Mouse (Mus musculus): ENCODE data around the gene Farsa. TPM values are rescaled to one million over a fixed set of nuclear protein-coding genes. Genes with fewer than 3 reads are reported as not detected.

Gene Farsa
- polyA plus RNA-seq, 1 experiment from 2014 or later: 129 TPM

GRCm38 (mm10) chr8:84838513-84838912 lies 18.3 kb upstream of the Farsa start:
- Histone ChIP-seq H3K27ac (peak overlapping the region; percentile 17; the same call in 1 of the 2 replicates), H3K4me1 (replicated peaks) (peaks cover 56% of the 10 kb centered on the region), H3K36me3 (peaks cover 82% of the 10 kb centered on the region), H3K4me3 (peak overlapping the region; percentile 23; the same call in 1 of the 2 replicates), H3K27me3 (ENCODE audit: insufficient read depth, poor library complexity, severe bottlenecking) (no peaks in the 10 kb centered on the region), H3K9me3 (no peaks in the 10 kb centered on the region)
- 92% methylated on average over 5 of the region's 5 CpGs for WGBS
- no peak for DNase-seq (ENCODE audit: low spot score)

DNA sequence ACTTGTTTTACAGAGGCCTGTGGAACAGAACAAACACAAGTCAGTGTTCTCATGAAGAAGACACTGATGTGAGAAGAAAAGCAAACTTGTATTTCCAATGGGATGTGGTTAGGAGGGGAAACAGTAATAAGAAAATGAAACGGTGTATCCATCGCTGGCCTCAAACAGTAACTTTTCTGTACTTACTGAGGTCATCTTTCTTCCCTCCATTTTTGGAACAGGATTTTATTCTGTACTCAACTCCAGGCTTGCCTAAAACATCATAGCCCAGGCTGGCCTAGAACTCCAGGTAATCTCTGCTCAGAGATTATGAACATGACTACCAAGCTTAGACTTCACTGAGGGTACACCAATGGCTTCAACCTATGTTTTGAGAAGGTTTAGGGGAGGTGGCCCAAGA lies 17.4 kb upstream of the Farsa start:
- Histone ChIP-seq H3K4me1 (replicated peaks) (peaks cover 56% of the 10 kb centered on the region), H3K27me3 (ENCODE audit: insufficient read depth, poor library complexity, severe bottlenecking) (no peaks in the 10 kb centered on the region), H3K36me3 (peaks cover 82% of the 10 kb centered on the region), H3K4me3 (peak overlapping the region; percentile 97), H3K27ac (no peak overlapping the region; the same call in 1 of the 2 replicates), H3K9me3 (no peaks in the 10 kb centered on the region)
- DNase-seq (ENCODE audit: low spot score): no peak
- 96% methylated on average over 2 of the region's 2 CpGs for WGBS

GRCm38 (mm10) chr8:84839875-84840247 lies 16.9 kb upstream of the Farsa start:
- Histone ChIP-seq H3K36me3 (peaks cover 82% of the 10 kb centered on the region), H3K27me3 (ENCODE audit: insufficient read depth, poor library complexity, severe bottlenecking) (no peaks in the 10 kb centered on the region), H3K9me3 (no peaks in the 10 kb centered on the region), H3K4me1 (replicated peaks) (peaks cover 56% of the 10 kb centered on the region), H3K4me3 (peak overlapping the region; percentile 97), H3K27ac (peak overlapping the region; percentile 97)
- DNase-seq (ENCODE audit: low spot score): no peak
- 6% methylated on average over 7 of the region's 7 CpGs for WGBS

DNA sequence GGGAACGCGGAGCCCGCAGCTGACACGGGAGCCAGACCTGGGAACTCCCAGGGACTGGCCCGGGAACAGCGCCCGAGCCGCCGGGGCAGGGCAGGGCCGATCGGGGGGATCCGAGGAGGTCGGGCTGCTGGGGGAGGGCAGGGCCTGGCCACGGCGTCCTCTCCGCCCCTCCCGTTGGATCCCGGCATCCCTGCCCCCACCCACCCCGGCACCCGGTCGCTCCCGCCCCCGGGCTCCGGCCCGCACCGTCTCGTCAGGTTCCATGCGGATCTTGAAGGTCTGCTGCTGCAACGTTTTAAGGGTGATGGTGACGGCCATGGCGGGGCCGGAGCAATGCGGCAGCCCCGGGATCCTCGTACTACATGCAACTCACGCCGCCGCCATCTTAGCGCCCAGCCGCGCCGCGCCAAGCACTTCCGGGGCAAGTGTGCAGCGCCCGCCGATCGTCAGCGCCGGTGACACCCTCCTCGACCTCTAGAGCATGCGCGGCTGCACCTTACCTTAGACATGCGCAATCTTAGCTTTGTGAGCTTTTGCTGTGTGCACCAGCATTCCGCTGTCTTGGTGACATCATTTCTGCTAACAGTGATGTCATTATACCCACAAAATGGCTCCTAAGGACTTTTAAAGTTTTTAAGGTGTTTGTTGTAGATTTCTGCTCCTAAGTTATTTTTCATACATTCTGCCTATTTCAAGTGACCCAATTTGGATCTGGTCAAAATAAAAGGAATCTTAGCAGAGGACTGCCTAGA lies 16.4 kb upstream of the Farsa start, which contains the start of gene Rad23a:
Gene Rad23a, minus strand, starts transcription at position 418 of the 752 bp plus-strand sequence.
- Histone ChIP-seq H3K27me3 (ENCODE audit: insufficient read depth, poor library complexity, severe bottlenecking) (no peaks in the 10 kb centered on the region), H3K9me3 (no peaks in the 10 kb centered on the region), H3K27ac (peak within 1 kb of the TSS; percentile 97), H3K4me1 (replicated peaks) (peaks cover 59% of the 10 kb centered on the region), H3K4me3 (peak within 1 kb of the TSS; percentile 97), H3K36me3 (peaks cover 83% of the 10 kb centered on the region)
- peak; percentile 94 for DNase-seq (ENCODE audit: low spot score)
- WGBS: under 1% methylated on average over 55 of the region's 55 CpGs

DNA sequence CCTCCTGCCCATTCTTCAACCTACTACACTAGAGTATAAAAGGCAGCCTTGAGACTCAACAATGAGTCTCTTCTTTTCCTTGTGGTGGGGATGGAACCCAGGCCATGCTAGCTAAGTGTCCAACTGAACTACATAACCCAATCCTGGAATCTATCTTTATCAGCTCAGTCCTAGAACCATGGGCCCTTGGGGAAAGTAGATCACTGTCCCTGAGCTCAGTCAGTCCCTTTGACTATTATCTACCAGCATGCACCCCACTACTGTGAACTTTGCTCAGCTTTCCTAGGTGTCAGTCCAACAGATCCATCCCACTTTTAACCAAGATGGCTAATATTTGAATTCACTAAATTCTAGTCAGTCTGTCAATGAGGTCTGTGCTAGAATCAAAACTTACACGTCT lies 15.3 kb upstream of the Farsa start:
- H3K4me1 ChIP-seq (replicated peaks): peaks cover 55% of the 10 kb centered on the region
- H3K9me3 ChIP-seq: no peaks in the 10 kb centered on the region
- H3K4me3 ChIP-seq: peak overlapping the region; percentile 11; the same call in 1 of the 2 replicates
- H3K27me3 ChIP-seq (ENCODE audit: insufficient read depth, poor library complexity, severe bottlenecking): no peaks in the 10 kb centered on the region
- no peak overlapping the region for H3K27ac ChIP-seq
- DNase-seq (ENCODE audit: low spot score): no peak
- H3K36me3 ChIP-seq: peaks cover 81% of the 10 kb centered on the region
- WGBS: 76% methylated on average over 1 of the region's 1 CpGs

DNA sequence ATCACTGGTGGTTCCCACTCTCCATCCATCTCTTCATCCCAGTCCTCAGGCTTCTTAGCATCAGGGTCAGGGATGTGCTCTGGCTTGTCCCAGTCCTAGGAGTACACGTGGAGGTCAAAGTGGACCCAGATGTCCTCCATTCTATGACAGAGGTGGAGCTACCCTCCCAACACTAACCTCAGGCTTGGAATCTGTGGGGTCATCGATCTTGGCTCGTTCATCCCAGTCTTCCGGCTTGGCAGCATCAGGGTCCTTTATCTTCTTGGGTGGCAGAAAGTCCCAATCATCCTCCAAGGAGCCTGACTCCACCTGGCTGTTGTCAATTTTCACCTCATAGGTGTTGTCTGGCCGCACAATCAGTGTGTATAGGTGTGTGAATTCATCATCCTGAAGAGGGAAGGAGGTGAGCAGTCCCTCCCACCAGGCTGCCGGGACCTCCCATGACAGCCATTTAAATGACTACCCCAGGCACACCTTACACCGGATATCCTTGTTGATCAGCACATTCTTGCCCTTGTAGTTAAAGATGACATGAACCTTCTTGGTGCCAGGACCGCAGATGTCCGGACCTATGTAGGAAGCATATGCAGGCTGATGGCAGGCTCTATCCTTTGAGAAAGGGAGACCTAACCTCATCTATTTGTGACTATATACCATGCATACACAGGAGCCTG lies 12.3 kb upstream of the Farsa start:
- H3K9me3 ChIP-seq: no peaks in the 10 kb centered on the region
- peaks cover 40% of the 10 kb centered on the region for H3K4me1 ChIP-seq (replicated peaks)
- no peaks in the 10 kb centered on the region for H3K27me3 ChIP-seq (ENCODE audit: insufficient read depth, poor library complexity, severe bottlenecking)
- H3K27ac ChIP-seq: 0 out of 2 replicates have a peak overlapping the region, but pooled peaks have one; percentile 23
- no peak for DNase-seq (ENCODE audit: low spot score)
- WGBS: 91% methylated on average over 9 of the region's 9 CpGs
- H3K4me3 ChIP-seq: peak overlapping the region; percentile 99
- H3K36me3 ChIP-seq: peaks cover 53% of the 10 kb centered on the region

- peak; percentile 59 for DNase-seq (ENCODE audit: low spot score)
- no peaks in the 10 kb centered on the region for H3K27me3 ChIP-seq (ENCODE audit: insufficient read depth, poor library complexity, severe bottlenecking)
- H3K9me3 ChIP-seq: no peaks in the 10 kb centered on the region
- 22% methylated on average over 12 of the region's 12 CpGs for WGBS
- peaks cover 53% of the 10 kb centered on the region for H3K36me3 ChIP-seq
- H3K4me3 ChIP-seq: peak overlapping the region; percentile 99
- H3K4me1 ChIP-seq (replicated peaks): peaks cover 37% of the 10 kb centered on the region
- H3K27ac ChIP-seq: peak overlapping the region; percentile 97
Observed at GRCm38 (mm10) chr8:84845355-84846093, 11.3 kb upstream of the Farsa start.

- H3K27me3 ChIP-seq (ENCODE audit: insufficient read depth, poor library complexity, severe bottlenecking): no peaks in the 10 kb centered on the region
- peaks cover 37% of the 10 kb centered on the region for H3K4me1 ChIP-seq (replicated peaks)
- WGBS: 1% methylated on average over 30 of the region's 30 CpGs
- peaks cover 51% of the 10 kb centered on the region for H3K36me3 ChIP-seq
- H3K9me3 ChIP-seq: no peaks in the 10 kb centered on the region
- H3K27ac ChIP-seq: peak overlapping the region; percentile 97
- peak overlapping the region; percentile 99 for H3K4me3 ChIP-seq
- DNase-seq (ENCODE audit: low spot score): no peak
Observed at GRCm38 (mm10) chr8:84846094-84846721, 10.6 kb upstream of the Farsa start.

- H3K27me3 ChIP-seq (ENCODE audit: insufficient read depth, poor library complexity, severe bottlenecking): no peaks in the 10 kb centered on the region
- H3K9me3 ChIP-seq: no peaks in the 10 kb centered on the region
- WGBS: under 1% methylated on average over 55 of the region's 55 CpGs
Observed at GRCm38 (mm10) chr8:84846722-84847572, 9.8 kb upstream of the Farsa start, which contains the start of gene Calr. Gene Calr, minus strand, starts transcription at chr8:84846934.

DNA sequence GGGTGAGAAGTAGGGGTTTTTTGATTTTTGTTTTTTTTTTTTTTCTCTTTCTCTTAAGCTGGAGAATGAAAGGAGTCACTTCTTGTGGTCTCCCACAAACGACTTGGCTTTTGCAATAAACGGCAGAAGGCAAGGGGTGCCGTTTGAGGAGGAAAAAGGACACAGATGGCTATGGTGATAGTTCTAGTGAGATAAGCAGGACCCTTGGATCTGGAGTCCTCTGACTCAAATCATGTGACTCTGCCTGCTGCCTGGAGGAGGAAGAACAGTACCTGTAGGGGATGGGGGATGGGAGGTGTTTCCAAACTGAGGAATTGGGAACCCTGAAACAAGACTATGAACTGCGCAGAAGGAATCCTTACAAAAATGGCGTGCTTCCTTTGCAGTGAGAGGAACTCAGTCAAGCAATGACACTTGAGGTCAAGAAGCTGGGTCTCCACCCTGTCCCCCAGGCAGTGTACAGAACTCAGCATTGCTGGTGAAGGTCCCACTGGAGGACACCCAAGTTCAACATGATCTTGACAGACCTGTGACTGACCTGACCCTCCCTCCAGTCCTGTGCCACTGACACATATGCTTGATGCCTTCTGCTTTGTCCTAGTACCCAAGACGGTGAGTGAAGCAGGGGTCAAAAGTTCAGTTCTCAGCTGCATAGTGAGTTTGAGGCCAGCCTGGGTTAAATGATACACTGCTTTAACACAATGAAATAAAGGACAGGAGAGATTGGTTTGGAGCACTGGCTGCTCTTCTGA lies 8.9 kb upstream of the Farsa start:
- H3K9me3 ChIP-seq: no peaks in the 10 kb centered on the region
- peak overlapping the region; percentile 97 for H3K27ac ChIP-seq
- WGBS: 58% methylated on average over 6 of the region's 6 CpGs
- peaks cover 34% of the 10 kb centered on the region for H3K36me3 ChIP-seq
- H3K4me1 ChIP-seq (replicated peaks): peaks cover 37% of the 10 kb centered on the region
- peak overlapping the region; percentile 99 for H3K4me3 ChIP-seq
- no peaks in the 10 kb centered on the region for H3K27me3 ChIP-seq (ENCODE audit: insufficient read depth, poor library complexity, severe bottlenecking)
- DNase-seq (ENCODE audit: low spot score): no peak

More at GRCm38 (mm10) chr8:84846722-84847572, 9.8 kb upstream of the Farsa start, which contains the start of gene Calr:
- H3K4me1 ChIP-seq (replicated peaks): peaks cover 37% of the 10 kb centered on the region
- peak; percentile 100 for DNase-seq (ENCODE audit: low spot score)
- H3K36me3 ChIP-seq: peaks cover 43% of the 10 kb centered on the region
- H3K27ac ChIP-seq: peak within 1 kb of the TSS; percentile 97
- peak within 1 kb of the TSS; percentile 99 for H3K4me3 ChIP-seq

DNA sequence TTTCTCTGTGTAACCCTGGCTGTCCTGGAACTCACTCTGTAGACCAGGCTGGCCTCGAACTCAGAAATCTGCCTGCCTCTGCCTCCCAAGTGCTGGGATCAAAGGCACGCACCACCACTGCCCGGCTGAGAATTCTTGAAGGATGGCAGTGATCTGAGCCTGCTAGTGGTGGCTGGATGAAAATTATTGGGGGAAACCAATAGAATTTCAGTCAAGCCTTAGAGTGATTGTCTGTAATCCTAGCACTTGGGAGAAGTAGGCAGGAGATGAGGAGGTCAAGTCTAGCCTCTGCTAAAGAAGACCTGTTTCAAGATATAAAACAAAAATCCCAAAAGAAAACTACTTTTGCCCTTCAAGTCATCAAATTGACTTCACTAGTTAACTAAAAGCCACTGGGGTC lies 355 bp upstream of the Farsa start:
- no peak for DNase-seq (ENCODE audit: low spot score)
- Histone ChIP-seq H3K4me1 (replicated peaks) (peaks cover 14% of the 10 kb centered on the region), H3K36me3 (peaks cover 25% of the 10 kb centered on the region), H3K27ac (peak overlapping the region; percentile 92; the same call in 1 of the 2 replicates), H3K4me3 (peak overlapping the region; percentile 97), H3K9me3 (no peaks in the 10 kb centered on the region), H3K27me3 (ENCODE audit: insufficient read depth, poor library complexity, severe bottlenecking) (0 out of 2 replicates have a peak, but pooled peaks cover 5% of the 10 kb centered on the region)
- WGBS: 97% methylated on average over 3 of the region's 3 CpGs

Data from hindbrain, embryonic 10.5 days (tissue).